Mouse (Mus musculus) lung, adult 2 months (tissue): ENCODE results near the gene Helb. TPM values are rescaled to one million over a fixed set of nuclear protein-coding genes. Genes with fewer than 3 reads are reported as not detected.

Source experiments
- DNase-seq: peaks from one replicate; pipeline ENCODE4 v3.0.0; 2022
- H3K4me1 ChIP-seq: fragments of 200-500 bp; 2 replicates; pipeline ENCODE4 v1.6.1; 2011; ENCODE audit warnings: low read length; ENCODE audit not compliant: control insufficient read depth, insufficient read depth
- H3K4me3 ChIP-seq: fragments of 200-500 bp; replicated peaks from 2 replicates; pipeline ENCODE3; 2011; ENCODE audit warnings: low read depth, mild to moderate bottlenecking, control low read depth, low read length; ENCODE audit errors: extremely low read depth
- CTCF ChIP-seq: fragments of 200-500 bp; IDR thresholded peaks from 2 replicates; pipeline ENCODE4 v1.5.1; 2011; ENCODE audit warnings: mild to moderate bottlenecking, low read length, control low read depth; ENCODE audit not compliant: insufficient read depth
- POLR2A ChIP-seq: fragments of 200-500 bp; IDR thresholded peaks from 2 replicates; pipeline ENCODE4 v1.6.1; 2011; ENCODE audit warnings: low read depth, mild to moderate bottlenecking, control low read depth, low read length, borderline replicate concordance; ENCODE audit errors: extremely low read depth
- WGBS: fragments of 180-500 bp; shearing (Covaris S2); methylation state at CpG from one replicate; pipeline ENCODE4 v1.1.7; 2018; 5-methylcytosine and 5-hydroxymethylcytosine counted together
- polyA plus RNA-seq: library from polyadenylated mRNA; depleted of rRNA; stranded (reverse); fragments of >200 nt; gene quantifications from 2 replicates; pipeline ENCODE4 v1.2.3, GENCODE M21; 2012; rRNA removed

Helb gene
- polyA plus RNA-seq, 1 experiment, result 5.8 TPM

- TF ChIP-seq CTCF (no peak), POLR2A (no peak)
- Histone ChIP-seq H3K4me1 (no peaks in the 10 kb centered on the region), H3K4me3 (no peak overlapping the region)
- DNase-seq, result no peak
- 85% methylated on average over 6 of the region's 6 CpGs for WGBS
These were observed 68.5 kb downstream of the Helb start for GRCm38 (mm10) chr10:120044237-120044636.

GRCm38 (mm10) chr10:120038194-120038593 is 74.6 kb downstream of the Helb start:
- no peak overlapping the region for H3K4me3 ChIP-seq
- H3K4me1 ChIP-seq, result no peaks in the 10 kb centered on the region
- 86% methylated on average over 5 of the region's 5 CpGs for WGBS
- DNase-seq, result no peak
- TF ChIP-seq CTCF (no peak), POLR2A (no peak)

DNA sequence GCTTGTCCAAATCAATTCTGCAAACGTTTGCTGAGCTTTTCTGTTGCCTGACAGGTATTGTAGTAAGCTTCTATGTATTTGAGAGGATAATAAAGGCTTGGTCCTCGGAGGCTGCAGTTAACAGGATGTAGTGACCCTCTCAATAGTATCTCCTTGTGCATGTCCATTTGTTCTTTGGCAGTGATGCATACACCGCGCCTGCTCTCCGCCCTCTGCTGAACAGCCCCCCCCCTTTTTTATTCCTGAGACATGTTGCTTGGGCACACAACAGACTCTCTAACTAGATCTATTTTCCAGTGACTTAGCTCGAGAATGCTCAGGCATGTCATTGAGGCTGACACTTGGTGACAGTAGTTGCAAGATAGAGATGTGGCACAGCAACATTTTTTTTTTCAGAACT is 77.0 kb downstream of the Helb start:
- TF ChIP-seq CTCF, result no peak
- TF ChIP-seq POLR2A, result no peak
- no peak for DNase-seq
- 69% methylated on average over 6 of the region's 6 CpGs for WGBS
- no peaks in the 10 kb centered on the region for H3K4me1 ChIP-seq
- H3K4me3 ChIP-seq, result no peak overlapping the region

DNA sequence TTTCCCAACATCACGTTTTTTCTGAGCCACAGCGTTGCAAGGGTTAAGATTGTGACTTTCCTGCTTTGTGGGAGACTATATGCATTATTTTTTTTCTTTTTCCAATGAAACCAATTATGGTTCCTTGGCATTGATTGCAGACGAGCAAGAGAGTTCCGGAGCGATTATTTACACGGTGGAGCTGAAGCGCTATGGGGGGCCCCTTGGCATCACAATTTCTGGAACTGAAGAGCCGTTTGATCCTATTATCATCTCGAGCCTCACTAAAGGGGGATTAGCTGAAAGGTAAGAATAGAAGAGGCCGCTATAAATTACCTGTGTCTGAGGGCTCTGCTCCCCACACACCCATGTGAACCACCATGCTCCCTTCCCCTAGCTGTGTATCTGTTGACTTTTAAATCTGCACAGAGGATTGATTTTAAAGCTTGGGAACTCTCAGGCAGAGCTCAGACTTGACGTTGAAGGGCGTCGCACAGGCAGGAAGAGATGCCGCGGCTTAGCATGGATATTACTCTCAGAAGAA is 77.5 kb downstream of the Helb start:
- no peaks in the 10 kb centered on the region for H3K4me1 ChIP-seq
- TF ChIP-seq POLR2A (no peak), CTCF (no peak)
- WGBS, result 66% methylated on average over 15 of the region's 15 CpGs
- H3K4me3 ChIP-seq, result no peak overlapping the region
- DNase-seq, result no peak

- no peak for TF ChIP-seq POLR2A
- TF ChIP-seq CTCF, result no peak
- WGBS, result 77% methylated on average over 9 of the region's 9 CpGs
- DNase-seq, result no peak
- H3K4me1 ChIP-seq, result no peaks in the 10 kb centered on the region
- no peak overlapping the region for H3K4me3 ChIP-seq
These were observed 78.9 kb downstream of the Helb start for GRCm38 (mm10) chr10:120033866-120034265.

Other genes with a start within 250 kb of the Helb start
- gene Tmbim4, start 88.6 kb upstream of the Helb start, polyA plus RNA-seq, result 173 and 232 TPM in 2 replicates
- 3.7 and 4.3 TPM in 2 replicates for gene Irak3, start 89.1 kb upstream of the Helb start, polyA plus RNA-seq
- gene Llph, start 114.1 kb upstream of the Helb start, polyA plus RNA-seq, result 3.7 and 6.5 TPM in 2 replicates